Mouse (Mus musculus) small intestine, adult 2 months (tissue): ENCODE data around the gene Adamts15.

Experiments used
- CTCF ChIP-seq: fragments of 200-500 bp; IDR thresholded peaks from 2 replicates; pipeline ENCODE4 v1.5.1; 2012; ENCODE audit warnings: low read depth, mild to moderate bottlenecking, control low read depth, inconsistent platforms, low read length, moderate library complexity, mixed read lengths; ENCODE audit not compliant: insufficient replicate concordance, insufficient read length; ENCODE audit errors: extremely low read depth
- POLR2A ChIP-seq: fragments of 200-500 bp; IDR thresholded peaks from 2 replicates; pipeline ENCODE4 v1.6.1; 2012; ENCODE audit warnings: low read depth, mild to moderate bottlenecking, control low read depth, inconsistent platforms, low read length, moderate library complexity

- no peak for TF ChIP-seq CTCF
- no peak for TF ChIP-seq POLR2A
Observed at GRCm38 (mm10) chr9:30897169-30897568, 25.1 kb downstream of the Adamts15 start.
